Mouse (Mus musculus) megakaryocyte-erythroid progenitor cell, adult 5-6 weeks (primary cell): ENCODE data around the gene Gm21988. TPM values are rescaled to one million over a fixed set of nuclear protein-coding genes. Genes with fewer than 3 reads are reported as not detected.

Experiments
- ATAC-seq: replicated peaks from 2 replicates; pipeline ENCODE4 v1.8.0; 2016; ENCODE audit warnings: mild to moderate bottlenecking, inconsistent platforms; ENCODE audit not compliant: severe bottlenecking, poor library complexity, low FRiP score, low TSS enrichment
- total RNA-seq, 2 experiments: library from RNA; stranded (forward) in 1 of 2; stranded (reverse) in 1 of 2; fragments of 200-1000, 215-1000 nt in 1 of 2; fragments of >200 nt in 1 of 2; fragmentation: Nextera tagmentation in 1 of 2; gene quantifications; 2 replicates each; pipeline ENCODE4 v1.2.3; 2014 to 2017

The Gm21988 gene
- total RNA-seq (2014; fragmentation: Nextera tagmentation): 5.4 and 9.6 TPM in 2 replicates
- total RNA-seq (2017): 0.33 and 0.91 TPM in 2 replicates

GRCm38 (mm10) chr11:70239541-70240279, at the start of gene Gm21988, which contains the start of gene Rnasek:
Gene Gm21988, minus strand, starts transcription at chr11:70239830.
Gene Rnasek, minus strand, starts transcription at chr11:70239842.
- peak; percentile 41 for ATAC-seq

GRCm38 (mm10) chr11:70289236-70289635, 49.6 kb upstream of the Gm21988 start:
- ATAC-seq: no peak

- no peak for ATAC-seq
These were observed 48.5 kb upstream of the Gm21988 start for GRCm38 (mm10) chr11:70288102-70288501.

- ATAC-seq: no peak
These were observed 46.1 kb upstream of the Gm21988 start for GRCm38 (mm10) chr11:70285686-70286085.

GRCm38 (mm10) chr11:70284757-70285156, 45.1 kb upstream of the Gm21988 start:
- no peak for ATAC-seq

GRCm38 (mm10) chr11:70283666-70284065, 44.0 kb upstream of the Gm21988 start:
- no peak for ATAC-seq

GRCm38 (mm10) chr11:70280441-70280840, 40.8 kb upstream of the Gm21988 start:
- ATAC-seq: no peak

GRCm38 (mm10) chr11:70278961-70279360, 39.3 kb upstream of the Gm21988 start:
- ATAC-seq: no peak

GRCm38 (mm10) chr11:70271641-70272040, 32.0 kb upstream of the Gm21988 start:
- ATAC-seq: no peak

GRCm38 (mm10) chr11:70266405-70266804, 26.8 kb upstream of the Gm21988 start:
- no peak for ATAC-seq

- ATAC-seq: no peak
These were observed 26.2 kb upstream of the Gm21988 start for GRCm38 (mm10) chr11:70265819-70266218.

- ATAC-seq: no peak
These were observed 25.6 kb upstream of the Gm21988 start for GRCm38 (mm10) chr11:70265252-70265651.

- ATAC-seq: no peak
These were observed 19.4 kb upstream of the Gm21988 start for GRCm38 (mm10) chr11:70259035-70259434.

- ATAC-seq: no peak
These were observed 15.4 kb upstream of the Gm21988 start, which contains the start of gene Alox12 for GRCm38 (mm10) chr11:70254931-70255531. Gene Alox12, minus strand, starts transcription at chr11:70255353.

GRCm38 (mm10) chr11:70254337-70254736, 14.7 kb upstream of the Gm21988 start:
- no peak for ATAC-seq

- no peak for ATAC-seq
These were observed 12.2 kb upstream of the Gm21988 start for GRCm38 (mm10) chr11:70251853-70252252.

- no peak for ATAC-seq
These were observed 10.5 kb upstream of the Gm21988 start for GRCm38 (mm10) chr11:70250150-70250549.

GRCm38 (mm10) chr11:70247136-70247845, 7.7 kb upstream of the Gm21988 start:
- peak; percentile 69; the same call in 1 of the 2 replicates for ATAC-seq

GRCm38 (mm10) chr11:70242591-70242990, 3.0 kb upstream of the Gm21988 start:
- no peak for ATAC-seq
